Mouse (Mus musculus) spleen, adult 10 weeks (tissue): ENCODE data around the gene Gm10720. TPM values are rescaled to one million over a fixed set of nuclear protein-coding genes. Genes with fewer than 3 reads are reported as not detected.

Experiments
- polyA plus RNA-seq: library from polyadenylated mRNA; stranded (reverse); fragments of 350-450 nt; fragmentation: Illumina TruSeq; extraction: RNeasy Lipid Tissue Mini Kit (QIAGEN cat#74804); gene quantifications from one replicate; pipeline ENCODE4 v1.2.3, GENCODE M21; 2015; ENCODE audit warnings: low replicate concordance; ENCODE audit not compliant: insufficient read depth

Gene Gm10720
- polyA plus RNA-seq: not detected

GRCm38 (mm10) chr9:3015354-3015753 lies at the start of gene Gm10720:
Gene Gm10720 (plus strand): TSS chr9:3015654.

GRCm38 (mm10) chr9:3000445-3000972 lies 14.9 kb upstream of the Gm10720 start, which contains the start of gene Gm10722:
Gene Gm10722 (plus strand): TSS chr9:3000922.

GRCm38 (mm10) chr9:3002794-3003396 lies 12.6 kb upstream of the Gm10720 start, which contains the start of gene Gm11168:
Gene Gm11168 (plus strand): TSS chr9:3003346.

GRCm38 (mm10) chr9:3012733-3013279 lies 2.6 kb upstream of the Gm10720 start, which contains the start of gene Gm10721:
Gene Gm10721 (plus strand): TSS chr9:3013140.

GRCm38 (mm10) chr9:3017108-3017507 lies 1.7 kb downstream of the Gm10720 start, which contains the start of gene Gm10719:
Gene Gm10719 (plus strand): TSS chr9:3017408.

GRCm38 (mm10) chr9:3023312-3023984 lies 8.0 kb downstream of the Gm10720 start, which contains the start of gene Gm10718:
Gene Gm10718 (plus strand): TSS chr9:3023547.

GRCm38 (mm10) chr9:3024912-3025467 lies 9.5 kb downstream of the Gm10720 start, which contains the start of gene Gm10717:
Gene Gm10717 (plus strand): TSS chr9:3025417.

GRCm38 (mm10) chr9:3034299-3034698 lies 18.8 kb downstream of the Gm10720 start, which contains the start of gene Gm17535:
Gene Gm17535 (plus strand): TSS chr9:3034599.

GRCm38 (mm10) chr9:3036577-3036976 lies 21.1 kb downstream of the Gm10720 start, which contains the start of gene Gm10715:
Gene Gm10715 (plus strand): TSS chr9:3036877.

Other genes starting within 250 kb of the Gm10720 start
- not detected for gene Gm10722, start 14.7 kb upstream of the Gm10720 start, polyA plus RNA-seq
- not detected for gene Gm11168, start 12.3 kb upstream of the Gm10720 start, polyA plus RNA-seq
- gene Gm10721, start 2.5 kb upstream of the Gm10720 start, polyA plus RNA-seq: not detected
- not detected for gene Gm10719, start 1.8 kb downstream of the Gm10720 start, polyA plus RNA-seq
- not detected for gene Gm10718, start 7.9 kb downstream of the Gm10720 start, polyA plus RNA-seq
- gene Gm10717, start 9.8 kb downstream of the Gm10720 start, polyA plus RNA-seq: not detected
- not detected for gene Gm17535, start 18.9 kb downstream of the Gm10720 start, polyA plus RNA-seq
- not detected for gene Gm10715, start 21.2 kb downstream of the Gm10720 start, polyA plus RNA-seq